Mouse (Mus musculus): Measurements from ENCODE around the gene Ntf3.

Gene Ntf3

GRCm38 (mm10) chr6:126159279-126160066 is 7.2 kb downstream of the Ntf3 start:
- in situ Hi-C loops (cut with MboI, MseI): no loop called here

- in situ Hi-C loops (cut with MboI, MseI): no loop called here
These were observed 10.8 kb downstream of the Ntf3 start for GRCm38 (mm10) chr6:126155928-126156327.

- in situ Hi-C loops (cut with MboI, MseI): no loop called here
These were observed 12.2 kb downstream of the Ntf3 start for GRCm38 (mm10) chr6:126154372-126154982.

- in situ Hi-C loops (cut with MboI, MseI): no loop called here
These were observed 13.6 kb downstream of the Ntf3 start for GRCm38 (mm10) chr6:126153154-126153553.

GRCm38 (mm10) chr6:126143659-126144058 is 23.1 kb downstream of the Ntf3 start:
- in situ Hi-C loops (cut with MboI, MseI): no loop called here

GRCm38 (mm10) chr6:126142741-126143140 is 24.0 kb downstream of the Ntf3 start:
- in situ Hi-C loops (cut with MboI, MseI): no loop called here

GRCm38 (mm10) chr6:126142021-126142554 is 24.6 kb downstream of the Ntf3 start:
- in situ Hi-C loops (cut with MboI, MseI): no loop called here

GRCm38 (mm10) chr6:126141472-126141871 is 25.2 kb downstream of the Ntf3 start:
- in situ Hi-C loops (cut with MboI, MseI): no loop called here

- in situ Hi-C loops (cut with MboI, MseI): no loop called here
These were observed 25.7 kb downstream of the Ntf3 start for GRCm38 (mm10) chr6:126140961-126141360.

GRCm38 (mm10) chr6:126140416-126140815 is 26.3 kb downstream of the Ntf3 start:
- in situ Hi-C loops (cut with MboI, MseI): no loop called here

- in situ Hi-C loops (cut with MboI, MseI): no loop called here
These were observed 32.4 kb downstream of the Ntf3 start for GRCm38 (mm10) chr6:126134155-126134906.

- in situ Hi-C loops (cut with MboI, MseI): no loop called here
These were observed 38.5 kb downstream of the Ntf3 start for GRCm38 (mm10) chr6:126128238-126128637.

- in situ Hi-C loops (cut with MboI, MseI): no loop called here
These were observed 48.5 kb downstream of the Ntf3 start for GRCm38 (mm10) chr6:126118247-126118646.

- in situ Hi-C loops (cut with MboI, MseI): no loop called here
These were observed 49.5 kb downstream of the Ntf3 start for GRCm38 (mm10) chr6:126117191-126117590.

- in situ Hi-C loops (cut with MboI, MseI): no loop called here
These were observed 51.6 kb downstream of the Ntf3 start for GRCm38 (mm10) chr6:126114934-126115633.

- in situ Hi-C loops (cut with MboI, MseI): no loop called here
These were observed 55.5 kb downstream of the Ntf3 start for GRCm38 (mm10) chr6:126110892-126111835.

- in situ Hi-C loops (cut with MboI, MseI): no loop called here
These were observed 57.5 kb downstream of the Ntf3 start for GRCm38 (mm10) chr6:126109184-126109583.

GRCm38 (mm10) chr6:126108771-126109170 is 57.9 kb downstream of the Ntf3 start:
- in situ Hi-C loops (cut with MboI, MseI): no loop called here

GRCm38 (mm10) chr6:126107398-126107797 is 59.3 kb downstream of the Ntf3 start:
- in situ Hi-C loops (cut with MboI, MseI): no loop called here

GRCm38 (mm10) chr6:126106798-126107173 is 59.9 kb downstream of the Ntf3 start:
- in situ Hi-C loops (cut with MboI, MseI): no loop called here
